Mouse (Mus musculus): Measurements from ENCODE around the gene Cfap74. TPM values are rescaled to one million over a fixed set of nuclear protein-coding genes. Genes with fewer than 3 reads are reported as not detected.

Gene Cfap74
- polyA plus RNA-seq, 1 experiment from 2014 or later: 4.4 TPM

DNA sequence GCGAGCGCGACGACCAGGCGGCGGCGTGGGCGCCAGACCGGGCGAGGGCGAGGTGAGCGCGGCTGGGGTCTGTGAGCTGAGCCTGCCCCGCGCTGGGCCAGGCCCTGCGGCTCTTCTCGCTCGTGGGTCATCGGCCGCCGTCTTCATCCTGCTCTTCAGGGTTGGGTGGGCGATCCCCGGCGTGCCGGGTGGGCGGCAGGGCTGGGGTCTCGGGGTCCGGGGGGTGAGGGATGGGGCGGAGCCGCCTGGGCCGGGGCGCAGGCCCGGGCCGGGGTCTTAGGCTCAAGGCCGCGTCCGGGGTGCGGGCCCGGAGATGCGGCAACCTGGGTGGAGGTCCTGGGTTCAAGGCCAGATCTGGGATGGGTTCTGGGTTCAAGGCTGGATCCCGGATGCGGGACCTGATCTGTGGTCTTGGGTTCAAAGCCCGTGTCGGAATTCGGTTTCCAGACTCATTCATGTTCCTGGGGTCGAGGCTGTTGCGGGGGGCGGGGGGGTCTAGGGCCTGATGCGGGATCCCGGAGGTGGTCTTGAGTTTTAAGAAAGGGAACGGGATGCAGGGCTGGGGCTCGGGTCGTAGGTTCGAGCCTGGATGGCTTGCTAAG lies 82.6 kb downstream of the Cfap74 start:
- no peaks in the 10 kb centered on the region for H3K36me3 ChIP-seq (ENCODE audit: control insufficient read depth, insufficient read depth, low read length)
- peak overlapping the region; percentile 96 for H3K27ac ChIP-seq (replicated peaks; ENCODE audit: low read depth, low read length)
- WGBS: 0% methylated on average over 13 of the region's 54 CpGs
- peak overlapping the region; percentile 89 for H3K4me2 ChIP-seq (ENCODE audit: low read depth, low read length)
- H3K4me1 ChIP-seq (ENCODE audit: control insufficient read depth, insufficient read depth, low read length): peaks cover 29% of the 10 kb centered on the region
- no peaks in the 10 kb centered on the region for H3K9me3 ChIP-seq (ENCODE audit: control insufficient read depth, low read length)
- H3K9ac ChIP-seq (ENCODE audit: low read depth, low read length): peak overlapping the region; percentile 100
- ATAC-seq (ENCODE audit: low read depth) (peak; percentile 48), DNase-seq (ENCODE audit: low spot score) (no peak)
- no peaks in the 10 kb centered on the region for H3K27me3 ChIP-seq (replicated peaks; ENCODE audit: control insufficient read depth, insufficient read depth, low read length)
- peak overlapping the region; percentile 100 for H3K4me3 ChIP-seq (ENCODE audit: low read depth, low read length)

GRCm38 (mm10) chr4:155492131-155492633 lies 83.2 kb downstream of the Cfap74 start:
- peak overlapping the region; percentile 96 for H3K27ac ChIP-seq (replicated peaks; ENCODE audit: low read depth, low read length)
- ATAC-seq (ENCODE audit: low read depth): no peak
- H3K4me3 ChIP-seq (ENCODE audit: low read depth, low read length): peak overlapping the region; percentile 100
- peak; percentile 51 for DNase-seq (ENCODE audit: low spot score)
- no peaks in the 10 kb centered on the region for H3K27me3 ChIP-seq (replicated peaks; ENCODE audit: control insufficient read depth, insufficient read depth, low read length)
- no peaks in the 10 kb centered on the region for H3K36me3 ChIP-seq (ENCODE audit: control insufficient read depth, insufficient read depth, low read length)
- H3K4me1 ChIP-seq (ENCODE audit: control insufficient read depth, insufficient read depth, low read length): peaks cover 29% of the 10 kb centered on the region
- peak overlapping the region; percentile 89 for H3K4me2 ChIP-seq (ENCODE audit: low read depth, low read length)
- H3K9ac ChIP-seq (ENCODE audit: low read depth, low read length): peak overlapping the region; percentile 100
- 0% methylated on average over 21 of the region's 51 CpGs for WGBS
- no peaks in the 10 kb centered on the region for H3K9me3 ChIP-seq (ENCODE audit: control insufficient read depth, low read length)

GRCm38 (mm10) chr4:155494891-155495290 lies 85.9 kb downstream of the Cfap74 start:
- WGBS: 72% methylated on average over 4 of the region's 4 CpGs
- ATAC-seq (ENCODE audit: low read depth) (no peak), DNase-seq (ENCODE audit: low spot score) (no peak)
- no peak overlapping the region for H3K27ac ChIP-seq (replicated peaks; ENCODE audit: low read depth, low read length)
- no peak overlapping the region for H3K4me2 ChIP-seq (ENCODE audit: low read depth, low read length)
- no peak overlapping the region for H3K4me3 ChIP-seq (ENCODE audit: low read depth, low read length)
- no peak overlapping the region for H3K9ac ChIP-seq (ENCODE audit: low read depth, low read length)
- no peaks in the 10 kb centered on the region for H3K27me3 ChIP-seq (replicated peaks; ENCODE audit: control insufficient read depth, insufficient read depth, low read length)
- H3K9me3 ChIP-seq (ENCODE audit: control insufficient read depth, low read length): no peaks in the 10 kb centered on the region
- H3K4me1 ChIP-seq (ENCODE audit: control insufficient read depth, insufficient read depth, low read length): peaks cover 14% of the 10 kb centered on the region
- no peaks in the 10 kb centered on the region for H3K36me3 ChIP-seq (ENCODE audit: control insufficient read depth, insufficient read depth, low read length)

DNA sequence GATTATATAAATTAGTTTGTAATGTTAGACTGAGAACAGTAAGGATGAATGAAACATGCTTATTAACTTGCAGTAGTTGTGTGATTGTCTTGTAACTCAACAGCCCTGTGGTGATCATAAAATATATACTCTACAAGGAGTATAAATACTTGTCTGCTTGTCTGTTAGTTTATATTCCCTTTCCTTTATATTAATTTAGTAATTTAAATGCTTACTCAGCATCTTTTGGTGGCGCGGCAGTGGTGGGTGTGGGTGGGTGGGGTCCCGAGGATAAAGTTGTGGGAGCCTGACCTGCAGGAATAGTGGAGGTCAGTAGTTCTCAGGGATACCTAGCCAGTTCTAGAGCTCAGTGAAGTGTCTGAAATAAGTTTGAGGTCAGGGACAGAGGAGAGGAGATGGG lies 89.0 kb downstream of the Cfap74 start:
- peaks cover 7% of the 10 kb centered on the region for H3K4me1 ChIP-seq (ENCODE audit: control insufficient read depth, insufficient read depth, low read length)
- no peak overlapping the region for H3K4me3 ChIP-seq (ENCODE audit: low read depth, low read length)
- no peak overlapping the region for H3K4me2 ChIP-seq (ENCODE audit: low read depth, low read length)
- ATAC-seq (ENCODE audit: low read depth) (no peak), DNase-seq (ENCODE audit: low spot score) (no peak)
- H3K27ac ChIP-seq (replicated peaks; ENCODE audit: low read depth, low read length): no peak overlapping the region
- no peaks in the 10 kb centered on the region for H3K36me3 ChIP-seq (ENCODE audit: control insufficient read depth, insufficient read depth, low read length)
- no peaks in the 10 kb centered on the region for H3K27me3 ChIP-seq (replicated peaks; ENCODE audit: control insufficient read depth, insufficient read depth, low read length)
- H3K9ac ChIP-seq (ENCODE audit: low read depth, low read length): no peak overlapping the region
- 84% methylated on average over 3 of the region's 3 CpGs for WGBS
- H3K9me3 ChIP-seq (ENCODE audit: control insufficient read depth, low read length): no peaks in the 10 kb centered on the region

DNA sequence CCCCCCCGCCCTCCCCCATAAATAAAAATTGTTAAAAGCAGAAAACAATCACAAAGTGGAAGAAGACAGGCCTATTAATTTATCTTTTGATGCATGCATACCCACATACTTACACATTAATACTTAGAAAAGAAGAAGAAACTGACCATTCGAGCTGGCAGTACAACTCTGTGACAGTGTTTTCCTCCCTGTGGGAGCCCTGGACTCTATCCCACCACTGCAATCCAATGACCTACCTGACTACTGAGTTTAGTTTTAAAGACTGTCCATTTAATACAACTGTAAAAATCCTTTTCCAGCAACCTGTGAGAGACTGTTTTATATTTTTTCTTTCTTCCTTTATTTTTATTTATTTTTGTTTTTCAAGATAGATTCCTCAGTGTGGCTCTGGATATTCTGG lies 92.1 kb downstream of the Cfap74 start:
- no peak overlapping the region for H3K27ac ChIP-seq (replicated peaks; ENCODE audit: low read depth, low read length)
- H3K4me1 ChIP-seq (ENCODE audit: control insufficient read depth, insufficient read depth, low read length): no peaks in the 10 kb centered on the region
- DNase-seq (ENCODE audit: low spot score) (no peak), ATAC-seq (ENCODE audit: low read depth) (no peak)
- WGBS: 77% methylated on average over 2 of the region's 2 CpGs
- H3K4me2 ChIP-seq (ENCODE audit: low read depth, low read length): no peak overlapping the region
- H3K9me3 ChIP-seq (ENCODE audit: control insufficient read depth, low read length): no peaks in the 10 kb centered on the region
- H3K9ac ChIP-seq (ENCODE audit: low read depth, low read length): no peak overlapping the region
- H3K27me3 ChIP-seq (replicated peaks; ENCODE audit: control insufficient read depth, insufficient read depth, low read length): no peaks in the 10 kb centered on the region
- no peak overlapping the region for H3K4me3 ChIP-seq (ENCODE audit: low read depth, low read length)
- no peaks in the 10 kb centered on the region for H3K36me3 ChIP-seq (ENCODE audit: control insufficient read depth, insufficient read depth, low read length)

GRCm38 (mm10) chr4:155505067-155505466 lies 96.1 kb downstream of the Cfap74 start:
- Histone ChIP-seq H3K4me3 (ENCODE audit: low read depth, low read length) (no peak overlapping the region), H3K27ac (replicated peaks; ENCODE audit: low read depth, low read length) (no peak overlapping the region), H3K36me3 (ENCODE audit: control insufficient read depth, insufficient read depth, low read length) (no peaks in the 10 kb centered on the region), H3K9me3 (ENCODE audit: control insufficient read depth, low read length) (no peaks in the 10 kb centered on the region), H3K4me2 (ENCODE audit: low read depth, low read length) (no peak overlapping the region), H3K9ac (ENCODE audit: low read depth, low read length) (no peak overlapping the region), H3K4me1 (ENCODE audit: control insufficient read depth, insufficient read depth, low read length) (no peaks in the 10 kb centered on the region), H3K27me3 (replicated peaks; ENCODE audit: control insufficient read depth, insufficient read depth, low read length) (no peaks in the 10 kb centered on the region)
- ATAC-seq (ENCODE audit: low read depth): no peak
- no peak for DNase-seq (ENCODE audit: low spot score)
- 69% methylated on average over 8 of the region's 8 CpGs for WGBS

DNA sequence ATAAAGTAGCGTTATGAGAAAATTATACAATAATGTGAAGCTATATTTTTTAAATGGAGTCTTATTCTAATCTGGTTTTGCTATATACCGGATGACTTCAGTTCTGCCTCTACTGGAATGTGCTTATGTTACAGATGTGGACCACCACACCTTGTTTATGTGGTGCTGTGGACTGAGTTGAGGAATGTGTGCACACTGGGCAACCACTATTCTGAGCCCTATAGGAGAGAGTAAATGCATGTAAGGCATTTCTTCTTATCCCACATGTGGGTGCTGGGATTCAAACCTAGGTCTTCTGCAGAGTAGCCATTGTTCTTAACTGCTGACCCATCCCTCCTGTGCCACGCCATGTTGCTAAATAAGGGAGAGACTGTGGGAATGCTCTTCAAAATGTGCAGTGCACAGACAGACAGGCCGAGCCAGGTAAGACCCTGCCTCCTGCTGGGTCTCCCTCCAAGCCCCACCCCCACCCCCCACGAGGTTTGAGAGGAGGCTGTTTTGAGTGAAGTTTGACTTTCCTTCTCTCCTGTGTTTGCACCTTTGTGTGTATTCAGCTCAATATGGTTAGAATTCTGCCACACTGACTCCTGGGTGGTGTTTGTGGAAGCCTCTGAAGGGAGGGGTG lies 96.8 kb downstream of the Cfap74 start:
- ATAC-seq (ENCODE audit: low read depth) (no peak), DNase-seq (ENCODE audit: low spot score) (no peak)
- no peak overlapping the region for H3K27ac ChIP-seq (replicated peaks; ENCODE audit: low read depth, low read length)
- no peaks in the 10 kb centered on the region for H3K4me1 ChIP-seq (ENCODE audit: control insufficient read depth, insufficient read depth, low read length)
- no peak overlapping the region for H3K9ac ChIP-seq (ENCODE audit: low read depth, low read length)
- H3K4me3 ChIP-seq (ENCODE audit: low read depth, low read length): no peak overlapping the region
- WGBS: 79% methylated on average over 5 of the region's 5 CpGs
- no peaks in the 10 kb centered on the region for H3K36me3 ChIP-seq (ENCODE audit: control insufficient read depth, insufficient read depth, low read length)
- H3K9me3 ChIP-seq (ENCODE audit: control insufficient read depth, low read length): no peaks in the 10 kb centered on the region
- no peak overlapping the region for H3K4me2 ChIP-seq (ENCODE audit: low read depth, low read length)
- H3K27me3 ChIP-seq (replicated peaks; ENCODE audit: control insufficient read depth, insufficient read depth, low read length): no peaks in the 10 kb centered on the region

- DNase-seq (ENCODE audit: low spot score) (no peak), ATAC-seq (ENCODE audit: low read depth) (no peak)
- H3K27ac ChIP-seq (replicated peaks; ENCODE audit: low read depth, low read length): no peak overlapping the region
- 0 out of 2 replicates have a peak, but pooled peaks cover 11% of the 10 kb centered on the region for H3K36me3 ChIP-seq (ENCODE audit: control insufficient read depth, insufficient read depth, low read length)
- no peak overlapping the region for H3K4me2 ChIP-seq (ENCODE audit: low read depth, low read length)
- H3K9ac ChIP-seq (ENCODE audit: low read depth, low read length): no peak overlapping the region
- H3K4me1 ChIP-seq (ENCODE audit: control insufficient read depth, insufficient read depth, low read length): no peaks in the 10 kb centered on the region
- H3K27me3 ChIP-seq (replicated peaks; ENCODE audit: control insufficient read depth, insufficient read depth, low read length): no peaks in the 10 kb centered on the region
- 90% methylated on average over 4 of the region's 4 CpGs for WGBS
- no peak overlapping the region for H3K4me3 ChIP-seq (ENCODE audit: low read depth, low read length)
- no peaks in the 10 kb centered on the region for H3K9me3 ChIP-seq (ENCODE audit: control insufficient read depth, low read length)
Observed at GRCm38 (mm10) chr4:155508614-155509013, 99.6 kb downstream of the Cfap74 start.

DNA sequence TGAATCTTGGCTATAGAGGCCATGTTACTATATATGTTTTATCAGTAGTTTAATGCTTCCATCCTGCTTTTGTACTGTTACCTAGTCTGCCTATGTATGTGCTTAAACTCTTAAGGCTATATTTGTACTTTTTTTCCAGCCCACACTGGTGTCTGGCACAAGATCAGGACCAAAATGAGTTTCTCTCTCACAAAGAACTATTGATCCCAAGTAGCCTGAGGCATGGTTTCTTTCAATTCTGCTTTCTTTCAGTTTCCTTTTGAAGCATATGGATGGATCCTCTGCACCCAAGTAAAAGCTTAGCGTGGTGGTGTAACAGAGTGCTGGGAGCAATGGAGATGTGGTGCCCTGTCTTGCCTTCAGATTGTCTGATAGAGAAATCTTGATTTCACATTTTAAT lies 102.0 kb downstream of the Cfap74 start:
- Histone ChIP-seq H3K4me2 (ENCODE audit: low read depth, low read length) (no peak overlapping the region), H3K9me3 (ENCODE audit: control insufficient read depth, low read length) (no peaks in the 10 kb centered on the region), H3K36me3 (ENCODE audit: control insufficient read depth, insufficient read depth, low read length) (0 out of 2 replicates have a peak, but pooled peaks cover 11% of the 10 kb centered on the region), H3K9ac (ENCODE audit: low read depth, low read length) (no peak overlapping the region), H3K27me3 (replicated peaks; ENCODE audit: control insufficient read depth, insufficient read depth, low read length) (no peaks in the 10 kb centered on the region), H3K4me1 (ENCODE audit: control insufficient read depth, insufficient read depth, low read length) (no peaks in the 10 kb centered on the region), H3K4me3 (ENCODE audit: low read depth, low read length) (no peak overlapping the region), H3K27ac (replicated peaks; ENCODE audit: low read depth, low read length) (no peak overlapping the region)
- no peak for ATAC-seq (ENCODE audit: low read depth)
- WGBS: 38% methylated on average over 1 of the region's 1 CpGs
- no peak for DNase-seq (ENCODE audit: low spot score)
